30 mouse cellular contexts compared by ENCODE assay signal in the genomic region with DNA sequence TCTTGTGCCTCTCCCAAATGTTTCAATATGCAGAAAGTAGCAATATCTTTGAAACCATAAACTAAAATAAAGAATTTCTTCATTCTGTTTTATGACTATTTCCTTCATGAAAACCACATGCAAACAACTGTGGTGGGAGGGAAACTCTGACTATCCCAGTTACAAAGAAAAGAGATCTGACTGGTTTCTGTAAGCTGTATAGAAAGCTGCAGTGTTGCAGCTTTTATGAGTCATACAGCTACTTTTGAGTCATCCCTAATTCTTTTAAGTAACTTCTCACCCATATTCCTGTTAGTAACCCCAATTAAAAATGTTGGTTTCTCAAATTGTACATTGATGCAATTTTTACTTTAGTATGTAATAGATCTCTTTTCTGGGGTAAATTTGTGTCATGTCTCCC. TPM values are rescaled to one million over a fixed set of nuclear protein-coding genes. Genes with fewer than 3 reads are reported as not detected.
A peak's percentile ranks its signal among the peaks of the same experiment; 100 is the strongest.
DNase-seq lines count a peak whose midpoint lies in the region; ATAC-seq and TF ChIP-seq lines count a peak whose summit lies in the region.
"Had no signal": no experiment of that assay in that cellular context is flagged by ENCODE, and none has a peak within 500 bp of the region (broad histone marks: within the 10 kb centered on the region; RNA-seq: fewer than 3 reads in every experiment).

No protein-coding gene starts in this region.

- peak; percentile 80 for ATAC-seq in activated CD4-positive, CD25-positive, alpha-beta regulatory T cell, adult 4 months
- peak; percentile 77 for ATAC-seq in inflammation-experienced regulatory T-cells, adult 6 months
- ATAC-seq: forebrain, postnatal 0 days; hindbrain, embryonic 16.5 days; intestine, postnatal 0 days; liver, embryonic 12.5 days; midbrain, embryonic 15.5 days had no signal

- TF ChIP-seq CTCF in cerebellum, adult 2 months (IDR thresholded peaks at IDR 0.05; ENCODE audit: borderline replicate concordance, insufficient read depth, low read depth, low read length) = no peak

- H3K27me3 ChIP-seq in cerebellum, adult 2 months (ENCODE audit: control insufficient read depth, insufficient read depth, low read length) = no peaks in the 10 kb centered on the region
- H3K27me3 ChIP-seq: heart, embryonic 12.5 days; limb, embryonic 13.5 days; liver, embryonic 12.5 days; midbrain, embryonic 15.5 days; neural tube, embryonic 13.5 days had no signal

- no peak overlapping the region for H3K27ac ChIP-seq in cerebellum, adult 2 months (ENCODE audit: insufficient read depth, low read length)
- H3K27ac ChIP-seq: forebrain, embryonic 10.5 days; hindbrain, embryonic 10.5 days; kidney, postnatal 0 days; layer of hippocampus, adult 2 months; limb, embryonic 13.5 days; liver, embryonic 12.5 days; midbrain, embryonic 15.5 days; neural tube, embryonic 13.5 days had no signal

- TF ChIP-seq POLR2A in cerebellum, adult 2 months (IDR thresholded peaks at IDR 0.05; ENCODE audit: borderline replicate concordance, insufficient read depth, low read length) = no peak

- peak; percentile 14 for DNase-seq in 3134 (ENCODE audit: extremely low read depth, insufficient read length, low spot score)
- DNase-seq in CD4-positive, CD25-positive, alpha-beta regulatory T cell, adult 2 months (ENCODE audit: low read depth, low spot score) = peak; percentile 34
- DNase-seq in embryo, embryonic 10.5 days (ENCODE audit: low spot score) = no peak
- DNase-seq in kidney, postnatal 25 days = no peak
- DNase-seq in retina, embryonic 14.5 days (ENCODE audit: low spot score) = no peak
- no peak for DNase-seq in cerebellum, adult 2 months
- DNase-seq: adrenal gland, postnatal 14 days; B cell, adult 2 months; cerebellum, adult 9-11 months; forebrain, postnatal 0 days; heart, postnatal 10 days; layer of hippocampus, postnatal 36 days; lung, adult 2 months; lung, postnatal 14 days; right cerebral cortex, postnatal 4 days; thymus, postnatal 36 days had no signal

- no peak overlapping the region for H3K4me3 ChIP-seq in cerebellum, adult 2 months (replicated peaks; ENCODE audit: insufficient read depth, low read depth, low read length)
- H3K4me3 ChIP-seq: forebrain, embryonic 10.5 days; heart, embryonic 12.5 days; hindbrain, embryonic 10.5 days; layer of hippocampus, adult 2 months; limb, embryonic 13.5 days; liver, embryonic 12.5 days; midbrain, embryonic 15.5 days; myocyte; neural tube, embryonic 13.5 days had no signal

- no peaks in the 10 kb centered on the region for H3K4me1 ChIP-seq in cerebellum, adult 2 months (ENCODE audit: control insufficient read depth, insufficient read depth, low read length)
- H3K4me1 ChIP-seq: forebrain, embryonic 10.5 days; heart, embryonic 12.5 days; hindbrain, embryonic 10.5 days; limb, embryonic 13.5 days; liver, embryonic 12.5 days; midbrain, embryonic 15.5 days; neural tube, embryonic 13.5 days had no signal

RNA-seq across cellular contexts. Expression of a gene that starts 25.0 kb away (rescaled TPM):
- polyA plus RNA-seq in activated CD4-positive, CD25-positive, alpha-beta regulatory T cell, adult 4 months (2017; shearing (Covaris generic)) = 10 to 100 TPM; 10.1 to 14.9 TPM
- 100 to 1,000 TPM in 1 of 3 experiments, 1 to 10 TPM in 2; 2.6 to 101 (median 7.8) TPM for polyA plus RNA-seq in inflammation-experienced regulatory T-cells, adult 6 months (2017; shearing (Covaris generic))
- polyA plus RNA-seq in cerebellum, adult 2 months (2012; rRNA removed) = 1.6 and 1.8 TPM in 2 replicates
- polyA plus RNA-seq: myocyte had no signal

RNA-seq across cellular contexts. Expression of a gene that starts 44.6 kb away (rescaled TPM):
- 100 to 1,000 TPM in 1 of 2 experiments, 10 to 100 TPM in 1; 81.2 to 144 TPM for polyA plus RNA-seq in activated CD4-positive, CD25-positive, alpha-beta regulatory T cell, adult 4 months (2017; shearing (Covaris generic))
- 100 to 1,000 TPM in 1 of 3 experiments, 10 to 100 TPM in 2; 22.0 to 215 (median 46.1) TPM for polyA plus RNA-seq in inflammation-experienced regulatory T-cells, adult 6 months (2017; shearing (Covaris generic))
- 0.10 and 0.13 TPM in 2 replicates for polyA plus RNA-seq in cerebellum, adult 2 months (2012; rRNA removed)
- polyA plus RNA-seq: myocyte had no signal

Comparison
In these comparisons a context has a peak if more than half of its experiments do, and no peak if none do; other contexts are left out.
1. DNase-seq: peak in 3134 (single experiment) and CD4-positive, CD25-positive, alpha-beta regulatory T cell, adult 2 months (single experiment); none in embryo, embryonic 10.5 days (single experiment), kidney, postnatal 25 days (0 of 2), retina, embryonic 14.5 days (single experiment) and cerebellum, adult 2 months (0 of 2).
2. RNA of a gene that starts 44.6 kb away (polyA plus RNA-seq): 81.2 to 144 TPM in activated CD4-positive, CD25-positive, alpha-beta regulatory T cell, adult 4 months and 22.0 to 215 TPM in inflammation-experienced regulatory T-cells, adult 6 months; 0.10 to 0.13 TPM in cerebellum, adult 2 months; every median in the first group is over 10 times any median in the second.